Mouse (Mus musculus) cerebellum, adult 18-20 months (tissue): ENCODE results near the gene Entpd7.

Source experiments
- DNase-seq, 2 experiments: peaks; one replicate each; pipeline ENCODE4 v3.0.0; 2021

Entpd7 gene

GRCm38 (mm10) chr19:43674730-43675524, 14.5 kb upstream of the Entpd7 start, which contains the start of gene Slc25a28:
Gene Slc25a28, minus strand, starts transcription at chr19:43674881.
- peak; percentile 97 to 100 for DNase-seq

GRCm38 (mm10) chr19:43675525-43676400, 13.7 kb upstream of the Entpd7 start:
- DNase-seq = peak in 1 of 2 experiments; percentile 31

DNA sequence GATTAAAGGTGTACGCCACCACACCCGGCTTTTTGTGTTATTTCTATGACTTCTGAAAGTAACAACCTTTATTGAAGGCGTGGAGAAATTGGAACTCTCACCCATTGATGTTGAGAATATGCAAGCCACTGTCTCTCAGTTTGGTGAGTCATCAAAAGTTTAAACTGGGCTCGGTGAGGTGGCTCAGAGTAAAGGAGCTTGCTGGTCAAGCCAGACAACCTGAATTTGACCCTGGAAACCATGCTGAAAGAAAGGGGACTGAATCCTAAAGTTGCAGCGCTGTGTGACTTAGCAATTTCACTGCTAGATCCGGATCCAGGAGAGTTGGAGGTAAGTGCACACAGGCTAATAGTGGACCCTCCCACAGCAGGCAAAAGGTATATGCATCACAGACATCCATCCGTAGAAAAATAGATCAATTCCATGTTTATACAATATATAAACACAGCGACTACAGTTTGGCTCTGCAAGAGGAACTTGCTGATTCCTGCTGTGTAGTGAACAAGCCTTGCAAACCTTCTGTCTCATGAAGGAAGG, 10.9 kb upstream of the Entpd7 start:
- no peak for DNase-seq

DNA sequence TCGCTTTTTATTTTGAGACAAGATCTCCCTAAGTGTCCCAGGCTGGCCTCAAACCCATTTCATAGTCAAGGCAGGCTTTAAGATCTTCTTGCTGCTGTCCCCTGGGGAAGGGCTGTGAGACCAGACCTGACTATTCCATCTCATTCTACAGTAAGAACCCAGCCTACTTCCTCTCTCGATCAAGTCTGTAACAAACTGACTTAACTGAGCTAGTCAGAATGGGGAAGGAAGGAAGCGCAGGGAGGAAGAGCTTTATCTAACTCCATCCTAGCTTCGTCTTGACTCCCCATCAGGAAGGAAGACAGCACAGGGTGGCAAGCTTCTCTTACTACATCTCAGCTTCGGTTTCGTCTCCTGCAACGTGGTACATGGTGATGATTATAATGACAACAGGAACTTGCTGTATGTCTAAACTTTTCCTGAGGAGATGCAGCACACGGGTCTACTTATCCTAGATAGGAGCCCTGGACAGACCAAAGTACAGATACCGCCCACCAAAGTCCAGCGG, 9.9 kb upstream of the Entpd7 start:
- no peak for DNase-seq

GRCm38 (mm10) chr19:43681541-43681940, 7.9 kb upstream of the Entpd7 start:
- DNase-seq = no peak

GRCm38 (mm10) chr19:43692815-43693214, 3.3 kb downstream of the Entpd7 start:
- no peak for DNase-seq

- no peak for DNase-seq
These were observed 6.1 kb downstream of the Entpd7 start for GRCm38 (mm10) chr19:43695514-43695964.

DNA sequence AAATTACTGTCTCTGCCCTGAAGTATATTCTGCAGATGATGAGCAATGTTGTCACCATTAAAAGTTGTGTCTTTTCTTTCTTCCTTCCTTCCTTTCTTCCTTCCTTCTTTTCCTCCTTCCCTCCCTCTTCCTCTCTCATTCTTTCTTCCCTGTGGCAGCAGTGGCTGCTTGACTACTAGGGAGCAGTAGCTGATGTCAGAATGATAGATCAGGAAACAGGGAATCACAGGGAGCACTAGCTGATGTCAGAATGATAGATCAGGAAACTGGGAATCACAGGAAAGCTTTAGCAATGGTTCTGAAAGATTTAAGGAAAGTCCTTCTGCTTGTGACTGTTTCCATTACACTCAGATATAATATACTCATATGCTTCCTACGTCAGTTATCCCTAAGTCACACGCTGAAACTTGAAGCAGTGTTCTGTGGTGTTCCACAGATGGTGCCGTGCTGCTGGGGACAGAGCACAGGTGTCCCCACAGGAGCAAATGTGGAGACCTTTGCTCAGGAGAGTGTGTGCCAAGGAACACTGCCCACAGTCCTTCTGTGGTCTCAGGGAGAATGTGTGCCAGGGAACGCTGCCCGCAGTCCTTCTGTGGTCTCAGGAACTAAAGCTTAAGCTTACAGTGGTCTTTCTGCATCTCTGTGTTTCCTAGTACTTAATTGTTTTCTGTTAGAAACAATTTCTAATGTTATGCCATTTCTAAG, 8.3 kb downstream of the Entpd7 start:
- DNase-seq = peak; percentile 25 to 34

DNA sequence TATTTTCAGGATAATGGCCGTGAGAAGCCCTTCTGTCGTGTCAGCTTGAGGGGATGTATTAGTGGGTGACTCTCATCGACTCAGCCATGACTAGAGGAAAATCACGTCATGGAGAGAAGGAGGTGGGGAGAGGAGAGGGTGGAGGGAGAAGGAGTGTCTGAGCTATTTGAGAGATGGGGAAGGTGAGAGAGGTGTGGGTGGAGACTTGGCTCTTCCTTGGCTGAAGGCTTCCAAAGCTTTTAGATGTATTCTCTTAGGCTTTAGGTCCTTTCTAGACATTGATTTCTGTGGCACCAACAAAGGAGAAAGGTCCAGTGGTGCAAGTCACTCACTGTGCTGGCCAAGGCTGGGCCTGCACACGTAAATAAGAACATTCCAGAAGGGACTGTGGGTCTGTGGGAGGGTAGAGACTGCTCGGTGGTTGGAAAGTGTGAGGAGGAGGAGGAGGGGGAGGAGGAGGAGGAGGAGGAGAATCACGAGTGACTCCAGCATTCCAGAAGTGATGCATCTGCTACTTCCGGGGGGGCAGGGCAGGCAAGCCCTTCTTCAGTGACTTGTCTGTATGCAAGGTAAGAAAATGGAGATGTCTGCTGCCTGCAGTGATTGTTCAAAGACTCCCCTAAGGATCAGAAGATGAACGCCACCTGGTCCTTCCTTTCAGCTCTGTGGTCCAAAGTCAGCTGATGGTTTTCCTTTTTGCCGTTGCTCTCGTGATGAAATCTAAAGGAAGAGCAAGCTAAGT, 9.7 kb downstream of the Entpd7 start:
- no peak for DNase-seq

GRCm38 (mm10) chr19:43699763-43700155, 10.3 kb downstream of the Entpd7 start:
- no peak for DNase-seq

- no peak for DNase-seq
These were observed 14.7 kb downstream of the Entpd7 start for GRCm38 (mm10) chr19:43704211-43704610.

DNA sequence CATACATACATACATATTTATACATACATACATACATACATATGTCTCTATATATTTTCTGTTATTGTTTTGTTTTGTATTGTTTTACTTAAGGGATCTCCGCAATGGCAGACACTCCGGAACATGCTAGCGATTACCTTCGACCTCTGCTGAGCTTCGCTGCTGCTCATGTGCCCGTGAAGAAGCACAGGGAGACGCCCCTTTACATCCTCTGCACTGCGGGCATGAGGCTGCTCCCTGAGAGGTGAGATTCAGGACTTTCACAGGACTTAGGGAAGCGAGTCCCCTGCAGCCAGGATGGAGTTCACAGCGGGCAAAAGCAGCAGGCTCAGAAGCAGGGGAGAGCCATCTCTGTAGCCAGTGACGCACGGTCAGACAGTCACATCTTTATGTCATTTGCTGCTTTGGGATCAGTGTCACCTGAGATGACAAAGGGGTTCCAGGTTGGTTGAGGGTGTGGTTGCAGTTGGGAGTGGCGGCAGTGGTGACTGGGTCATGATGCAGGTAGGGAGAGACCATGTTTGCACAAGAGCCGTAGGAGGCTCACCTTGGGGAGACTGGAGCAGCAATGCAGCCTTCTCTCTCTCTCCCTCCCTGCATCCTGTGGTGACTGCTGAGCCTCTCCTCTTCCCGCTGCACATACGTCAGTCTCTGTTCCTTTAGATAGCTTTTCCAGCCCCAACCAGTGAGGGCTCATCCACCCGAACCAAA, 15.5 kb downstream of the Entpd7 start:
- no peak for DNase-seq

GRCm38 (mm10) chr19:43708206-43708605, 18.7 kb downstream of the Entpd7 start:
- DNase-seq = no peak

DNA sequence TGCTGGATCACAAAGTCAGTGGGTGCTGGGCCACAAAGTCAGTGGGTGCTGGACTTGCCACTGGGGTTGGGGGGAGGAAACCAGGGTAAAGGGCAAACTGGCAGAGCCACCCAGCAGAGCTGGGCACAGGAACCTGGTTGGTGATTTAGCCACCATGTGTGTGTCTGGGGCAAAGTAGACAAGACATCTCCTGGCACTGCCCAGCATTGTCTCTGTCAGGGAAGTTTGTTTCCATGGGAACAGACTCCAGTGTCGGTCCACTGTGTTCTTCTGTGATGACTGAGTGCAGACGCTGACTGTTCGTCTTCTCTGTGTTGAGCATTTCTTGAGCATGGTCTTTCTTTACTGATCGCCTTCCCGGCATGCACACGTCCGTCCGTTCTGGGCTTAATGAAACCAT, 19.8 kb downstream of the Entpd7 start:
- DNase-seq = no peak

DNA sequence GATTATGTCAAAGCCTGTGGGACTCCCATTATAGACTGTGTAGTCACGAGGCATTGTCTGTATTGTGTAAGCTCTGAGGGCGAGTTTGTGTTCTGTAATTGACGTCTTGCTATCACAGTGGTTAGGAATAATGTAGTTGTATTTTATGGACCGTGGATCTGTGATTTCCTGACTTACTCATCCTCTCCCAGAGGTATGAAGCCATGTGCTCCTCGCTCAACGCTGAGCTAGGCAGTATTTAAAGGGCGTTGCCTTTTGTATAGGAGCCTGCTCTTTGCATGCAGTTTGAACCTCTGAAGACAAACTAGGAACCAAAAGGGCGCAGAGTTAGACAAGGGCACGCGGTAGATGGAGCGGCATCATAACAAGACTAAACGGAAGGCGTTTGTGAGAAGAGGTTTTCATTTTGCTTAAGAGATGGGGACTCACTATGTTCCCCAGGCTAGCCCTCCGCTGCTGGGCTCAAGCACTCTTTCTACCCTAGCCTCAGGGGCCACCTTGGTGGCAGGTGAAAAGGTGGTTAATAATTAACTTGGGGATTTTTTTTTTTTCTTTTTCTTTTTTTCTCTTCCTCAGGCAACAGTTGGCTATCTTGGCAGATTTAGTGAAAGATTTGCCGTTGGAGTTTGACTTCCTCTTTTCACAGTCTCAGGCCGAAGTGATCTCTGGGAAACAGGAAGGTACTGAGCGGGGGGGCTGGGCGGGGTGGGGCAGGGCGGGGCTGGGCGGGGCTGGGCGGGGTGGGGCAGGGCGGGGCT, 21.9 kb downstream of the Entpd7 start:
- DNase-seq = no peak

DNA sequence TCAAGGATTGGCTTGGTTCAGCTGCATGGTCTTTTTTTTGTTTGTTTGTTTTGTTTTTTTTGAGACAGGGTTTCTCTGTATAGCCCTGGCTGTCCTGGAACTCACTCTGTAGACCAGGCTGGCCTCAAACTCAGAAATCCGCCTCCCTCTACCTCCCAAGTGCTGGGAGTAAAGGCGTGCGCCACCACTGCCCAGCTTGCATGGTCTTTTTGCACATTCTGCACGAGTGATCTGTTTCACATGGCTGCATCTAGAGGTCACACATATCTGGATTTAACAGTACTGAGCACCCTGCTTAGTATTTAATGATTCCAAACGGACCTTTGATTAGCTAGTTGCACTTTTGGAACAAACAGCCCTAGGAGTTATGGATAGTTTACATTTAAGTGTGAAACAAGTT, 22.5 kb downstream of the Entpd7 start:
- DNase-seq = no peak

GRCm38 (mm10) chr19:43720061-43720460, 30.6 kb downstream of the Entpd7 start:
- no peak for DNase-seq

DNA sequence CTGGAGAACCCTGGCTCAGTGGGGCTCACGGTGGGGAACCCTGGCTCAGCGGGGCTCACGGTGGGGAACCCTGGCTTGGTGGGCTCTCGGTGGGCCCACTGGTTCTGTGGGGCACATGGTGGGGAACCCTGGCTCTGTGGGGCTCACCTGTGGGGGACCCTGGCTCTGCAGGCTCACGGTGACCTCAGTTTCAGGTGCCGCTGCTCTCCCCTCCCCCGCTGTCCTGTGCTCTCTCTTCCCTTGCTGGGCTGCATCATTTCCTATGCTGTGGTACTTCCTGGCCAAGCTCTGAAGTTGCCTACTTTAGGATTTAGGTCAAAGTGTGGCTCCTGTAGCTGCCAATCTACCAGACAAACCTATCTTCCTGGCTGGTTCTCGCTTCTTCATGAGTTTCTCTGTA, 33.4 kb downstream of the Entpd7 start:
- no peak for DNase-seq

GRCm38 (mm10) chr19:43723501-43723900, 34.0 kb downstream of the Entpd7 start:
- no peak for DNase-seq

DNA sequence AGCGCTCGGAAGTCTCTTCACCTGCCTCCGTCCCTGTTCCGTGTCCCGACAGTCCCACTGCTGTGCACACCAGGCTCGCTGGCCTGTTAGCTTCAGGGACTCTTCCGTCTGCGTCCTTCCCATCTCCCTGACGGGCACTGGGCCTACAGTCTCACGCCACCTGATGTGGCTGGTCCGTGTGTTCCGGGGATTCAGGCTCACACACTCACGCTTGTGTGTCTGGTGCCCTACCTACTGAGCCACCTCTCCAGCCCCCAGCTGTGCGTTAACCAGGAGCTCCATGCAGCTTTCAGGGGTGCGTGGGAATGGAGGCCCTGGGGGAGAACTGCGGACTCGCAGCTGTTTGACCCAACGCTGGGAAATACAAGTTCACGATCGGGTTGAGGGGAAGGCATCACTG, 34.7 kb downstream of the Entpd7 start:
- no peak for DNase-seq

- no peak for DNase-seq
These were observed 35.3 kb downstream of the Entpd7 start for GRCm38 (mm10) chr19:43724821-43725220.
